Mouse (Mus musculus) cerebellum, adult 9-11 months (tissue): ENCODE measurements around the gene 1700017D01Rik.
"Not testable (repeated sequence)": the region's sequence is repeated elsewhere in the genome, so short reads cannot be mapped to it uniquely, and the experiment has no call there.

Experiments used
- DNase-seq: peaks from one replicate; pipeline ENCODE4 v3.0.0; 2022

1700017D01Rik gene

DNA sequence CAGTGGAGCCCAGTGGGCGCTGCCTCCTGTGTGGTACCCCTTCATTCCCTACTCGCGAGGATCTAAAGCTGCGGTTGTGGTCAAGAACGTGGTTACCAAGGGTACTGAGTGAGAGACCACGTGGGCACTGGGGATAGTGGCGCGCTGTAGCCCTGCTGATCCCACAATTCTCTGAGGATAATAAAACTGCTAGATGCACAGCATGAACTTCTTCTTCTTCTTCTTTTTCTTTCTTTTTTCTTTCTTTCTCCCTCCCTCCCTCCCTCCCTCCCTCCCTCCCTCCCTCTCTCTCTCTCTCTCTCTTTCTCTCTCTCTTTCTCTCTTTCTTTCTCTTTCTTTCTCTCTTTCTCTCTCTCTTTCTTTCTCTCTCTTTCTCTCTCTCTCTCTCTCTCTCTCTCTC, at the start of gene 1700017D01Rik:
1700017D01Rik (minus strand) TSS at position 101 of the 400 bp plus-strand sequence.
- DNase-seq, result not testable (repeated sequence)

DNA sequence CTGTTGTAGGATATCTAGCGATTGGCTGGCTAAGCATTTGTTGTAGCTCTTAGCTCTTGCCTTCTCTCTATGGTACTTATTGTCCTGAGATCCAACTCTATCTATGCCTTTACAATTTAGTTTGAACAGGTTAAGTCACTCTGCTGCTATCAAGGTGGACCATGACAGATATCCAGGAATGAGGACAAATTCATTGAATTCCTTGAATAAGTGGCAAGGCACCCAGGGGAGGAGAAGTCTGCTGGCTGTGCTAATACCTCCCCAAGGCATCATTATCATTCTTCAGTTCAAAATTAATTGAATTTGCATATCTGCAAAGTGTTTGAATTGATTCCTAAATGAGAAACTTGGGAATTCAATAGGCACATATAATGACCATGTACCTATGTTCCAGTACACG, 46.8 kb upstream of the 1700017D01Rik start:
- DNase-seq, result no peak

- DNase-seq, result no peak
Measured at GRCm38 (mm10) chr19:11165172-11165571, 34.5 kb upstream of the 1700017D01Rik start, which contains the start of gene 1700025F22Rik. 1700025F22Rik (minus strand) TSS chr19:11165320.

DNA sequence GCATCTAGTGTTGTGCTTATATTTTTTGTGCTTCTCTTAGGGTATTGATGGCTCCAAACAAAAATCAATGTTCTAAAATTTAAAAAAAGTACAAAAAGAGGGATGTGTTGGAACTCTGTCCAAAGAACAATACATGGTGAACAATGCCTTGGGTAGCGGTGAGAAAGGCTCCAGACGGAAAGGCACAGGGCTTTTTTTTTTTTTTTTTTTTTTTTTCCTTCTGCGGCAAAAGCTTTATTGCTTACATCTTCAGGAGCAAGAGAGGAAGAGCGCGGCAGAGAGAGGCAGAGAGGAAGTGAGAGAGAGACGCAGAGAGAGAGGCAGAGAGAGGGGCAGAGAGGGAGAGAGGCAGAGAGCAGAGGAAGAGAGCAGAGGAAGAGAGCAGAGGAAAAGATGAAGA, 27.2 kb upstream of the 1700017D01Rik start:
- DNase-seq, result not testable (repeated sequence)

DNA sequence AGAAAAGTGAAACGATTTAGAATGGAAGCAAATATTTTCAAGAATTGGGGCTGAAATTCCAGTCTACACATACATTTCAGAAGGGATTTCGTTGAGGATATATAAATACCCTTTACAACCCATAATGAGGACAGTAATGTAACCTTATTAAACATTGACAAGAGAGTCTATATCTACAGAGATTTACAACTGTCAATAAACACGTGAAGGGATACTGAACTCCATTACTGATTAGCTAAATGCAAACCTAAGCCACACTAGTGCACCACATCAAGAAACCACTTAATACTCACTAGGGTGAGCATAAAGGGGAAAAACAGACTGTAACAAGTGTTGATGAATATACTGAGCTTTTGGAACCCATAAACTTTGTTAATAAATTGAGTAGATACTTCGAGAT, 4.7 kb upstream of the 1700017D01Rik start:
- DNase-seq, result no peak

DNA sequence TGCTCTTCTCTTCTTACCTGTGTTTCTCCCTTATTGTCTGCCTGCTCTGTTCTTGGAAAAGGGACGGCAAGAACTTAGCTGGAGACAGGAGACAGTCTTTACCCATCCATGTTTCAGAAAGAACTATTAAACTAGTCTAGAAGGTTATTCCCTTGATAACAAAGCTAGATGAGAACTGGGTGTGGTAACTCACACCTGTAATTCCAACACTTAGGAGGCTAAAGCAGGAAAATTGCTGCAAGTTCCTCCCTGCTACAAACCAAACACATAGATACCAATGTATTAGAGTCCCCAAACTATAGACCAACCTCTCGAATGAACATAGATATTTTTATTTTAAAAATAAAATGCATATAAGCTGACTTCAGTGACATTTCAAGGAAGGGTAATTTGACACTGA, 4.2 kb upstream of the 1700017D01Rik start:
- DNase-seq, result no peak

- DNase-seq, result no peak
Measured at GRCm38 (mm10) chr19:11129702-11130101, 974 bp downstream of the 1700017D01Rik start.

DNA sequence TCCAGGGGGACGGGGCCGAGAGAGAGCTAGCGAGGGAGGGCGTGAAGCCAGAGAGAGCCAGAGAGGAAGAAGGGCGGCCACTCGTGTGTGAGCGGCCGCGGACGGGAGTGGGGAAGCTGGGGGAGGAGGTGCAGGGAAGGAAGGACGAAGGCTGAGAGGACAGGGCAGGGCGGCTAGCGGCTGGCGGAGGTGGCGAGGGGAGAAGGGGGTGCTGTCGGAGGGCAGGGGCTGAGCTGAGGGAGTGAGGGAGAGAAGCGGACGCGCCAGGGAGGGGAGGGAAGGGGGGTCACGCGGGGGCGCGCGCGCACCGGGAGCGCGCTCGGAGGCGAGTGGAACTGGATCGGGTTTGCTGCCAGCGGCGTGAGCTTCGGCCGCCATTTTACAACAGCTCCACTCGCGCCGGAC, 9.7 kb downstream of the 1700017D01Rik start:
- peak; percentile 36 for DNase-seq

- DNase-seq, result no peak
Measured at GRCm38 (mm10) chr19:11119338-11119737, 11.3 kb downstream of the 1700017D01Rik start.

GRCm38 (mm10) chr19:11107746-11108145, 22.9 kb downstream of the 1700017D01Rik start:
- DNase-seq, result no peak

GRCm38 (mm10) chr19:11101880-11102279, 28.8 kb downstream of the 1700017D01Rik start:
- no peak for DNase-seq

GRCm38 (mm10) chr19:11098401-11098800, 32.3 kb downstream of the 1700017D01Rik start:
- DNase-seq, result no peak

DNA sequence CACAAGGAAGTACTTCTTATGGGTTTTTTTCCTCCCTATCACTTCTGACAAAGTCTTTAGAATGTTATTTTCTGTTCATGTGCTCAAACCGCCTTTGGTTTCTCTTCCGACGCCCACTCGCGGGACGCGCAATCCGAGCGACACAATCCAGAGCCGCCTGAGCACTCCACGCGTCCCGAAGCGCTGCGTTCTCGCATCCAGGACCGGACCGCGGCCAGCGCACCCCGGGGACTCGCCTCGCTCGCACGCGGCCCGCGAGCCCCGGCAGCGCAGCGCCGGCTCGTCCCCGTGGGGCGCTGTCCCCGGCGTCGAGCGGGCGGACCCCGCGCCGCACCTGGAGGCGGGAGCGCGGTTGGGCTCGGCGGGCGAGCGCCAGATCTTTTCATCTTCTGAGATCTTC, 38.5 kb downstream of the 1700017D01Rik start:
- DNase-seq, result not testable (repeated sequence)

GRCm38 (mm10) chr19:11080934-11081333, 49.7 kb downstream of the 1700017D01Rik start, which contains the start of gene Ms4a8a:
Ms4a8a (minus strand) TSS chr19:11081102.
- DNase-seq, result no peak

- no peak for DNase-seq
Measured at GRCm38 (mm10) chr19:11070364-11070763, 60.3 kb downstream of the 1700017D01Rik start.

GRCm38 (mm10) chr19:11065202-11065875, 65.3 kb downstream of the 1700017D01Rik start:
- DNase-seq, result no peak

- no peak for DNase-seq
Measured at GRCm38 (mm10) chr19:11060900-11061299, 69.8 kb downstream of the 1700017D01Rik start.

DNA sequence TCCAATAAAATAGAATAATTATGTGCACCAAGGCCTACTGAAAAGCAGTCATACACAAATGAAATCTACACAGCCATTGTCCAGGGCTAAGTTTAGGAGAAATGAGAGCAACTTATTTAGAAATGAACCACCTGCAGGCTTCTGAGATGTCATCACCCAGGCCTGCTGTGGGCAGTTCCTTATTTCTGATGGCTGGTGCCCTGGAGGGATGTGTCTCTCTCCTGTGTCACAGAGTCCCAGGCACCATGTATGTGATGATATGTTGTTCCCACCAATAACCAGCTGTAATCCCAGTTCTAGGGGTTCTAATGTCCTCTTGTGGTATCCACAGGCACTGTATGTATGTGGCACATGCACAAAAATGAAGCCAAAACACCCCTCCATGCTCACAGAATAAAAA, 70.7 kb downstream of the 1700017D01Rik start:
- no peak for DNase-seq

- DNase-seq, result not testable (repeated sequence)
Measured at GRCm38 (mm10) chr19:11055700-11056099, 75.0 kb downstream of the 1700017D01Rik start.

- no peak for DNase-seq
Measured at GRCm38 (mm10) chr19:11053277-11053676, 77.4 kb downstream of the 1700017D01Rik start.

GRCm38 (mm10) chr19:11052877-11053276, 77.8 kb downstream of the 1700017D01Rik start:
- DNase-seq, result no peak

DNA sequence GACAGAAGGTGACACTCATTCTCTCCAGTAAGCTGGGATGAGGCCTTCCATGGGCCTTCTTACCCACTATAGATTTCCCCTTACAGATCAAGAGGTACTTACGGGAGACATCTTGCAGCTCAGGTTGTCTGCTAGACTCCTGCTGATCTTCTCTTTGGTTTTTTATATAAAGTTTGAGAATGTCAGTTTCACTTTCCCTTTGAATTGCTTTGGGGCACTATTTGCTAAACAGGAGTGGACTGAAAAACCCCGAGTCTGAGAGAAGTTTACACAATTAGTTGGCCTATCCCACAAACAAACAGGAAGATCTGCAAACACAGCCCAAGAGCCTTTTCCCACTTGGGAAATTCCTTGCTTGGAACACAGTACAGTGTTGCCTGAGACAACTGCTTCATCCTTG, 80.4 kb downstream of the 1700017D01Rik start:
- no peak for DNase-seq

- no peak for DNase-seq
Measured at GRCm38 (mm10) chr19:11049426-11049825, 81.2 kb downstream of the 1700017D01Rik start.

- no peak for DNase-seq
Measured at GRCm38 (mm10) chr19:11048503-11048902, 82.2 kb downstream of the 1700017D01Rik start.

- DNase-seq, result no peak
Measured at GRCm38 (mm10) chr19:11048009-11048408, 82.7 kb downstream of the 1700017D01Rik start.
